Mouse (Mus musculus): ENCODE data around the gene Ttc13. TPM values are rescaled to one million over a fixed set of nuclear protein-coding genes. Genes with fewer than 3 reads are reported as not detected.
A peak's percentile ranks its signal among the peaks of the same experiment; 100 is the strongest.

Ttc13 gene
- polyA plus RNA-seq, 1 experiment from 2014 or later: 59.1 TPM

DNA sequence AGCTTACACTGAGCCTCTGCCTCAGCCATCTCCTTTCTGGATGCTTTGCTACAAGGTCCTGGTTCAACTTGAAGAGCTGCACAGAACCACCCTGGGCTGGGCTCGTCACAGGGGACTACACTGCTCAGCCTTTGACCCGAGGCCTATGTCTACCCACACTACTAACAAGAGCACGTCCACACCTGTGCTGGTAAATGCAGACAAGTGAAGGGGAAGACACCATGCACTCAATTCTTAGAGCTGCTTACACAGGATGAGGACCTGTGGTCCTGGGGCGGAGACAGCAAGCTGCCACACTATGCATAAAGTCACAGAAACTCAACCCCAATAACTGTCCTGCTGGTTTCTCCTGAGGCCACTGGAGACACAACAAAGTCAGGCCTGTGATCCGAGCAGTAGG, 21.5 kb downstream of the Ttc13 start:
- ATAC-seq (ENCODE audit: low FRiP score): no peak
- Histone ChIP-seq H3K9me3 (ENCODE audit: control insufficient read depth, low read length) (no peaks in the 10 kb centered on the region), H3K27ac (ENCODE audit: low read depth, low read length) (no peak overlapping the region), H3K9ac (ENCODE audit: low read depth, low read length) (no peak overlapping the region), H3K4me3 (ENCODE audit: low read depth, low read length) (no peak overlapping the region), H3K27me3 (ENCODE audit: control insufficient read depth, insufficient read depth, low read length) (no peaks in the 10 kb centered on the region), H3K4me2 (replicated peaks; ENCODE audit: low read depth, low read length) (no peak overlapping the region), H3K4me1 (replicated peaks; ENCODE audit: control insufficient read depth, insufficient read depth, low read length) (no peaks in the 10 kb centered on the region), H3K36me3 (ENCODE audit: control insufficient read depth, insufficient read depth, low read length) (no peaks in the 10 kb centered on the region; the same call in 1 of the 2 replicates)
- no peak for DNase-seq (ENCODE audit: low spot score)
- WGBS: 92% methylated on average over 5 of the region's 5 CpGs

DNA sequence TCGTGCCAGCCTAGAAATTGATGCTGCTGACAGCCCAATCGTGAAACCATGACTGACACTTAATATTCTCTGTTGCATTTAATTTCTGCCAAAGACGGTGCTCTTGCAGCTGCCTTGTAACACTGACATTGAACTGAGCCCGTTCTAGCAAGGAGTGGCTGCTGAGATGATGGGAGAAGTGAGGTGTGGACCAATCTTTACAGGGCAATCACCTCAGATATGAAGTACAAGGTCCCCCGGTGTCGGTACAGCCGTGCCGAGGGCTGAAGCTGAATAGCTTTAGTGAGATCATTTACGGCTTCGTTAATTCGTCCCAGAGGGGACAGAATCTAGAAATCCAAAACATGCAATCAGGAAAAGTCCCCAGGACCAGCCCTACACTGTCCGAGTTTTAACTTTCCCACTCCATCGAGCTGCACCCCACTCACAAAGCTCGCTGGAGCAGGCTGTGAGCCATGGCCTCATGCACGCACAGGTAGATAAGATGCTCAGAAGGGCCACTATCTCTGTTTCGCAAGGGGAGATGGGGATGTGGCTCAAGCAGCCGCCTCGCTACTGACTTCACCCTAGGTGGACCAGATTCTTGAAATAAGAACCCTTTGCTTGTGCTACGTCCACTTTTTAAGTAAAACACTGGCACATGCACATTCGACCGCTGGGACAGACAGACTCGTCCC, 26.2 kb downstream of the Ttc13 start:
- H3K9ac ChIP-seq (ENCODE audit: low read depth, low read length): no peak overlapping the region
- no peaks in the 10 kb centered on the region for H3K4me1 ChIP-seq (replicated peaks; ENCODE audit: control insufficient read depth, insufficient read depth, low read length)
- ATAC-seq (ENCODE audit: low FRiP score): no peak
- no peaks in the 10 kb centered on the region for H3K27me3 ChIP-seq (ENCODE audit: control insufficient read depth, insufficient read depth, low read length)
- no peaks in the 10 kb centered on the region for H3K9me3 ChIP-seq (ENCODE audit: control insufficient read depth, low read length)
- H3K36me3 ChIP-seq (ENCODE audit: control insufficient read depth, insufficient read depth, low read length): peaks cover 3% of the 10 kb centered on the region; the same call in 1 of the 2 replicates
- H3K4me2 ChIP-seq (replicated peaks; ENCODE audit: low read depth, low read length): no peak overlapping the region
- 94% methylated on average over 22 of the region's 22 CpGs for WGBS
- DNase-seq (ENCODE audit: low spot score): no peak
- no peak overlapping the region for H3K27ac ChIP-seq (ENCODE audit: low read depth, low read length)
- no peak overlapping the region for H3K4me3 ChIP-seq (ENCODE audit: low read depth, low read length)

DNA sequence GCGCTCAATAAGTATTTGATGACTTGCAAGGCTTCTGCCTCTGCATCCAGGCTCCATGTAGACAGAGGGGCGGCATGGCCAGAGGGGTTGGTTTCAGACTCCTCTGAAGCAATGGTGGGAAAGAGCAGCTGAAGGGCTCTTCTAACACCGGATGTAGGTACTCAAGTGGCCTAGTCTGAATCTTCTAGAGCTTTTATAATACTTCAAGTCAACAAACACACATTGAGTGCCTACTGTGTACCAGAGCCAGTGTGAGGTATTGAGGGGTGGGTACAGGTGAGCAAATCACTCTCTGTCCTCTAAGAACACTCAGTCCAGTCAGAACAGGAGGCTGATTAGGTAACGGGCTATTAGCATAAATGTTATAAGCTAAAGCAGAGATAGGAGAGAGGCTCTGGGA, 30.1 kb downstream of the Ttc13 start:
- DNase-seq (ENCODE audit: low spot score) (no peak), ATAC-seq (ENCODE audit: low FRiP score) (no peak)
- no peaks in the 10 kb centered on the region for H3K4me1 ChIP-seq (replicated peaks; ENCODE audit: control insufficient read depth, insufficient read depth, low read length)
- H3K9me3 ChIP-seq (ENCODE audit: control insufficient read depth, low read length): no peaks in the 10 kb centered on the region
- H3K27me3 ChIP-seq (ENCODE audit: control insufficient read depth, insufficient read depth, low read length): no peaks in the 10 kb centered on the region
- H3K27ac ChIP-seq (ENCODE audit: low read depth, low read length): no peak overlapping the region
- no peak overlapping the region for H3K4me3 ChIP-seq (ENCODE audit: low read depth, low read length)
- no peak overlapping the region for H3K9ac ChIP-seq (ENCODE audit: low read depth, low read length)
- WGBS: 92% methylated on average over 4 of the region's 4 CpGs
- 0 out of 2 replicates have a peak, but pooled peaks cover 3% of the 10 kb centered on the region for H3K36me3 ChIP-seq (ENCODE audit: control insufficient read depth, insufficient read depth, low read length)
- H3K4me2 ChIP-seq (replicated peaks; ENCODE audit: low read depth, low read length): no peak overlapping the region

GRCm38 (mm10) chr8:124688899-124689298, 32.9 kb downstream of the Ttc13 start:
- WGBS: 93% methylated on average over 13 of the region's 13 CpGs
- Histone ChIP-seq H3K4me3 (ENCODE audit: low read depth, low read length) (no peak overlapping the region), H3K4me2 (replicated peaks; ENCODE audit: low read depth, low read length) (no peak overlapping the region), H3K36me3 (ENCODE audit: control insufficient read depth, insufficient read depth, low read length) (0 out of 2 replicates have a peak, but pooled peaks cover 3% of the 10 kb centered on the region), H3K9me3 (ENCODE audit: control insufficient read depth, low read length) (no peaks in the 10 kb centered on the region), H3K27ac (ENCODE audit: low read depth, low read length) (no peak overlapping the region), H3K9ac (ENCODE audit: low read depth, low read length) (no peak overlapping the region), H3K4me1 (replicated peaks; ENCODE audit: control insufficient read depth, insufficient read depth, low read length) (no peaks in the 10 kb centered on the region), H3K27me3 (ENCODE audit: control insufficient read depth, insufficient read depth, low read length) (no peaks in the 10 kb centered on the region)
- ATAC-seq (ENCODE audit: low FRiP score): no peak
- no peak for DNase-seq (ENCODE audit: low spot score)

DNA sequence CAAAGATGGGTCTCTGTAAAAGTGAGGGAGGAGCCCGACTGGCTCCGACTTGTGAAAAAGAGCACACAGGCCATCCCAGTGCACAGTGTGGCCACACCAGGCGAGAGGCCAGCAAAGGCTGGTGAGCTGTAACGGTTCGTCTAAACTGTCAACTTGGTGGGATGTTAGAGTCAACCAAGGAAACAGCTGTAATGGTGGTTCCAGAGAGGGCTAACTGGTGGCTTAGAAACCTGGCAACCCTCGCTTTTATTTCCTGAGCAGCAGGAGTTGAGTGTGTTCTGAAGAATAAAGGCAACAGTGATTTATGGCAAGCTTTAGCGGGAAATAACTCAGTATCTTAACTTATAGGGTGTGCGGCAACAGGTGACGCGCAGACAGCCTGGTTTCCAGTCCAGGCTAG, 39.6 kb downstream of the Ttc13 start:
- Histone ChIP-seq H3K36me3 (ENCODE audit: control insufficient read depth, insufficient read depth, low read length) (no peaks in the 10 kb centered on the region), H3K4me3 (ENCODE audit: low read depth, low read length) (no peak overlapping the region), H3K9me3 (ENCODE audit: control insufficient read depth, low read length) (no peaks in the 10 kb centered on the region), H3K27ac (ENCODE audit: low read depth, low read length) (no peak overlapping the region), H3K9ac (ENCODE audit: low read depth, low read length) (no peak overlapping the region), H3K4me2 (replicated peaks; ENCODE audit: low read depth, low read length) (no peak overlapping the region), H3K27me3 (ENCODE audit: control insufficient read depth, insufficient read depth, low read length) (no peaks in the 10 kb centered on the region), H3K4me1 (replicated peaks; ENCODE audit: control insufficient read depth, insufficient read depth, low read length) (no peaks in the 10 kb centered on the region)
- ATAC-seq (ENCODE audit: low FRiP score) (no peak), DNase-seq (ENCODE audit: low spot score) (no peak)
- 88% methylated on average over 10 of the region's 10 CpGs for WGBS

- Histone ChIP-seq H3K27me3 (ENCODE audit: control insufficient read depth, insufficient read depth, low read length) (no peaks in the 10 kb centered on the region), H3K9ac (ENCODE audit: low read depth, low read length) (no peak overlapping the region), H3K27ac (ENCODE audit: low read depth, low read length) (no peak overlapping the region), H3K36me3 (ENCODE audit: control insufficient read depth, insufficient read depth, low read length) (no peaks in the 10 kb centered on the region), H3K9me3 (ENCODE audit: control insufficient read depth, low read length) (no peaks in the 10 kb centered on the region), H3K4me2 (replicated peaks; ENCODE audit: low read depth, low read length) (no peak overlapping the region), H3K4me3 (ENCODE audit: low read depth, low read length) (no peak overlapping the region), H3K4me1 (replicated peaks; ENCODE audit: control insufficient read depth, insufficient read depth, low read length) (no peaks in the 10 kb centered on the region)
- DNase-seq (ENCODE audit: low spot score): no peak
- 78% methylated on average over 10 of the region's 10 CpGs for WGBS
- no peak for ATAC-seq (ENCODE audit: low FRiP score)
Observed at GRCm38 (mm10) chr8:124681792-124682157, 40.0 kb downstream of the Ttc13 start.

DNA sequence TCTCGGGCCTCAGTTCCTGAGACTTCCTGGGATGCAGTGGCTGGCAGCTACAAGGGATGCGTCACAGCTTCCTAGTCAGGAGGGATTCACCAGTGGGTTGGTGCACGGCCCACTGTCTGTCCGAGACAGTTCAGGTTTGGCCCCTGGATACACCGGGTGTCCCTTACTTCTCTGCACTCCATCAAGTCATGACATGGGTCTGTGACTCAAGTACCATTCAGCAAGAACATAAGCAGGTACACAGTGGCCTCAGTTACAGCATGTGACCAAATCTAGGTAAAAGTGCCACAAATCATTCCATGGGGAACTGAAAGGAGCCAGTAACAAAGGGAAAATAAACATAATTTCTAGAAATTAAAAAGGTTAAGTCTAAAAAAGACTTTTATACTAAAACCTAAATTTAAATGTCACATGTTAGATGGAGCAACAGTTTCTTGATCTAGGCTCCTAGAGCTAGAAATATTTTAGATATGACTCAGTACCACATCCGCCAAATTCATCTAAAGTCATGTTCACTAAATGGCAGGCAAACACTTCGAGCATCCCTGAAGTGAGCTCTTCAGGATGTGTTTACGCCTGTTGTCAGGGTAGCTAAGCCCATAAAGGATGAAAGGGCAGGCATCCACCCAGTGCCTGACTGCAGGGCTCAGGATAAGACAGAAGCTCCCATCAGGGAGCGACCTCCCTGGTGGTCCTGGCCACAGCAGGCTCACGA, 40.5 kb downstream of the Ttc13 start:
- H3K9me3 ChIP-seq (ENCODE audit: control insufficient read depth, low read length): no peaks in the 10 kb centered on the region

DNA sequence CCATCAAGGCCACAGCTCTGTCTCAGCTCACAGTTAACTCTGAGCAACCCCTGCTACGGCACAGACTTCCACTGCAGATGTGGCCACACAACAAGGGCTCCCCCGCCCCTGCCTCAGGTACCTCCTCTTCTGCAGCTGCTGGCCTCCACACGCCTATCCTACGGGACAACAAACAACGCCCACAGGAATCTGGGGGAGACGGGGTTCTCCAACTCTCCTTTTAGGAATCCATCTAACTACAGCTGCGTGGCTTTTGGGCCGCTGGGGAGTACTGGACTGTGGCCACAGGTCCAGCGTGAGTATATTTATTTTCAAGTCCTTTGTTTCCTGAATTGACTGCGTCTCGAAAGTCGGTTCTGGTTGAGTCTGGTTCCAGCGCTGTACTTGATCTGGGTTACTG, 43.5 kb downstream of the Ttc13 start:
- Histone ChIP-seq H3K36me3 (ENCODE audit: control insufficient read depth, insufficient read depth, low read length) (no peaks in the 10 kb centered on the region), H3K4me1 (replicated peaks; ENCODE audit: control insufficient read depth, insufficient read depth, low read length) (no peaks in the 10 kb centered on the region), H3K9ac (ENCODE audit: low read depth, low read length) (no peak overlapping the region), H3K4me3 (ENCODE audit: low read depth, low read length) (no peak overlapping the region), H3K4me2 (replicated peaks; ENCODE audit: low read depth, low read length) (no peak overlapping the region), H3K27me3 (ENCODE audit: control insufficient read depth, insufficient read depth, low read length) (no peaks in the 10 kb centered on the region), H3K9me3 (ENCODE audit: control insufficient read depth, low read length) (no peaks in the 10 kb centered on the region), H3K27ac (ENCODE audit: low read depth, low read length) (no peak overlapping the region)
- DNase-seq (ENCODE audit: low spot score) (no peak), ATAC-seq (ENCODE audit: low FRiP score) (no peak)
- WGBS: 93% methylated on average over 13 of the region's 13 CpGs

More for the DNA sequence above, 40.5 kb downstream of the Ttc13 start:
- no peaks in the 10 kb centered on the region for H3K4me1 ChIP-seq (replicated peaks; ENCODE audit: control insufficient read depth, insufficient read depth, low read length)
- no peaks in the 10 kb centered on the region for H3K27me3 ChIP-seq (ENCODE audit: control insufficient read depth, insufficient read depth, low read length)
- 85% methylated on average over 10 of the region's 10 CpGs for WGBS
- no peak overlapping the region for H3K27ac ChIP-seq (ENCODE audit: low read depth, low read length)
- no peak overlapping the region for H3K9ac ChIP-seq (ENCODE audit: low read depth, low read length)
- ATAC-seq (ENCODE audit: low FRiP score) (no peak), DNase-seq (ENCODE audit: low spot score) (no peak)
- H3K36me3 ChIP-seq (ENCODE audit: control insufficient read depth, insufficient read depth, low read length): no peaks in the 10 kb centered on the region
- H3K4me2 ChIP-seq (replicated peaks; ENCODE audit: low read depth, low read length): no peak overlapping the region
- no peak overlapping the region for H3K4me3 ChIP-seq (ENCODE audit: low read depth, low read length)

GRCm38 (mm10) chr8:124677486-124677885, 44.3 kb downstream of the Ttc13 start:
- DNase-seq (ENCODE audit: low spot score): peak; percentile 85
- no peak overlapping the region for H3K27ac ChIP-seq (ENCODE audit: low read depth, low read length)
- ATAC-seq (ENCODE audit: low FRiP score): 0 out of 2 replicates have a peak, but pooled peaks have one; percentile 40
- no peaks in the 10 kb centered on the region for H3K9me3 ChIP-seq (ENCODE audit: control insufficient read depth, low read length)
- no peak overlapping the region for H3K4me2 ChIP-seq (replicated peaks; ENCODE audit: low read depth, low read length)
- H3K27me3 ChIP-seq (ENCODE audit: control insufficient read depth, insufficient read depth, low read length): no peaks in the 10 kb centered on the region
- no peaks in the 10 kb centered on the region for H3K4me1 ChIP-seq (replicated peaks; ENCODE audit: control insufficient read depth, insufficient read depth, low read length)
- no peak overlapping the region for H3K9ac ChIP-seq (ENCODE audit: low read depth, low read length)
- H3K36me3 ChIP-seq (ENCODE audit: control insufficient read depth, insufficient read depth, low read length): no peaks in the 10 kb centered on the region
- no peak overlapping the region for H3K4me3 ChIP-seq (ENCODE audit: low read depth, low read length)
- 51% methylated on average over 12 of the region's 12 CpGs for WGBS

All from hindbrain, embryonic 11.5 days (tissue).